Mouse (Mus musculus) bone marrow, adult 2 months (tissue): Measurements from ENCODE around the gene Camkk2.

Source experiments
- CTCF ChIP-seq: fragments of 200-500 bp; IDR thresholded peaks from 2 replicates; pipeline ENCODE4 v1.5.1; 2011; ENCODE audit warnings: low read length, control low read depth; ENCODE audit not compliant: control insufficient read depth, insufficient read depth
- POLR2A ChIP-seq: fragments of 200-500 bp; IDR thresholded peaks from 2 replicates; pipeline ENCODE4 v1.6.1; 2011; ENCODE audit warnings: low read depth, mild to moderate bottlenecking, control low read depth, low read length, borderline replicate concordance; ENCODE audit not compliant: control insufficient read depth

DNA sequence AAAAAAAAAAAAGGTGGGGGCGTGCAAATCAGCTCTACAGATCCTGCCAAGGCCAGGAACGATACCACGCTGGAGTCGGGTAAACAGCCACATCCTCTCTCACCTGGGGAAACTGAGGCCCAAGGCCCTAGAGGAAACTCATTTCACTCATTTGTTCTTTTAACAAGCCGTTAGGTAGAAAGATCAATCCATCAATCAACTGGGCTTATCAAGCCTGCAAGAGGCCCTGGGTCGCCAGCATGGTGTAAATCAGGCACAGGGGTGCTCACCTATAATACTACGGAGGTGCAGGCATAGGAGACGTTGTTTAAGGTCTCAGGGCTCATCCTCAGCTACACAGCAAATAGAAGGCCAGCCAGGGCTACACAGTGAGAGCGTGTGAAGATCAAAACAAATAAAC lies 7.8 kb downstream of the Camkk2 start:
- no peak for TF ChIP-seq CTCF
- no peak for TF ChIP-seq POLR2A
